Mouse (Mus musculus): ENCODE data around the gene Zfp827.

The Zfp827 gene

GRCm38 (mm10) chr8:79027977-79028487 lies at the start of gene Zfp827:
Zfp827 (plus strand) TSS chr8:79028437.
- peak; percentile 88 for DNase-seq (ENCODE audit: low spot score)

GRCm38 (mm10) chr8:79004341-79004740 lies 23.9 kb upstream of the Zfp827 start:
- DNase-seq (ENCODE audit: low spot score): no peak

DNA sequence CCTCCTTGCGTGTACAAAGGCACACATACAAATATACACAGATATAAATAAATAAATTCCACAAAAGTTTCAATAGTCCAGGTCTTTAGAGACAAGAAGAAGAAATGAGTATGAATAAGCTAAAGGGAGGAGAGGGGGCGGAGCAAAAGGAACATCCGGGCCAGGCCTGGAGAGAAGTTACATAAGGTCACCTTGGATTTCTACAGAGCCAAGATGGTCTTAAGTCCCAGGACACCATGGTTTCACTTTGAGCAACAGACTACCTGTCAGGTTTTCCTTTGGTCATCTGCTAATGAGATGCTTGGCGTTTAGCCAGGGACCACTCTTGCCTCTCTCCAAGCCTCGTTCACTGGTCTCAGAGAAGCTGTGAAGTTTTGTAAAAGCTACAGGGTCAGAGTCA lies 13.2 kb upstream of the Zfp827 start:
- no peak for DNase-seq (ENCODE audit: low spot score)

DNA sequence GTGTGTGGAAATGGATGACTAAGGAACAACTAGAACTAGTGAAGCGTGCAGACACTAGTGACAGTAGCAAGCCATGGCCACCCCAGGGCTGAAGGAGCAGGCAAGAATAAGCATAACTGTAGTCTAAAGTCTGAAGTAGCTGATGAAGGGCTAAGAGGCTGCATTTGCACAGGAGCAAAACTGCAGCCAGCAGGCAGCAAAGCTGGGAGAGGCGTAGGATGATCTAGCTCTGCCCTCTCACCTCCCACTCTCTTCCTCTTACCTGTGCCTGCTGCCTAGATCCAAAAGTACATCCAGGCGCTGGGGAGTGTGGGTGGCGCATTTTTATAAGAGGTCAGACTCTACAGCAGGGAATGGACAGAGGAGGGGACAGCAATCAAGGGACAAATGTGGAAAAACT lies 12.2 kb upstream of the Zfp827 start:
- no peak for DNase-seq (ENCODE audit: low spot score)

GRCm38 (mm10) chr8:79016583-79016982 lies 11.7 kb upstream of the Zfp827 start:
- no peak for DNase-seq (ENCODE audit: low spot score)

- no peak for DNase-seq (ENCODE audit: low spot score)
Observed at GRCm38 (mm10) chr8:79023922-79024321, 4.3 kb upstream of the Zfp827 start.

- DNase-seq (ENCODE audit: low spot score): no peak
Observed at GRCm38 (mm10) chr8:79027319-79027718, 918 bp upstream of the Zfp827 start.

- peak; percentile 49 for DNase-seq (ENCODE audit: low spot score)
Observed at GRCm38 (mm10) chr8:79028541-79029395, 531 bp downstream of the Zfp827 start.

GRCm38 (mm10) chr8:79029396-79030325 lies 1.4 kb downstream of the Zfp827 start:
- DNase-seq (ENCODE audit: low spot score): peak; percentile 75

GRCm38 (mm10) chr8:79030326-79031265 lies 2.4 kb downstream of the Zfp827 start:
- DNase-seq (ENCODE audit: low spot score): peak; percentile 64

DNA sequence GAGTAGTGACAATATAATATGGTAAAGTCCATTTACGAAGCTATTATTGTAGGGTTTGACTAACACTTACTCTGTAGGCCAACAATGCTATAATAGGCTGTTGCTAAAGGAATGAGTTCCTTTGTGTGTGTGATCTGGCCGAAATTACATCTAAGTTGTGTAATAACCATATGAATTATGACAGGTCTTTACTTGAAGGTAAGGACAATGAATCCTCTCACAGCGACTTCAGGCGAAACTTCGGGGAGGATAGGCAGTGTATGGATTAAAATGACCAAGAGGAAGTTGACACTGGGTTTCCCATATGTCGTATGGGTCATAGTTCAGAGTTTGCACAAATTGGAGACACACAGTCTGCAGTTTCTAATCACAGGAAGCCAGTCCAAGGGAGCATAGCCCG lies 9.3 kb downstream of the Zfp827 start:
- DNase-seq (ENCODE audit: low spot score): no peak

DNA sequence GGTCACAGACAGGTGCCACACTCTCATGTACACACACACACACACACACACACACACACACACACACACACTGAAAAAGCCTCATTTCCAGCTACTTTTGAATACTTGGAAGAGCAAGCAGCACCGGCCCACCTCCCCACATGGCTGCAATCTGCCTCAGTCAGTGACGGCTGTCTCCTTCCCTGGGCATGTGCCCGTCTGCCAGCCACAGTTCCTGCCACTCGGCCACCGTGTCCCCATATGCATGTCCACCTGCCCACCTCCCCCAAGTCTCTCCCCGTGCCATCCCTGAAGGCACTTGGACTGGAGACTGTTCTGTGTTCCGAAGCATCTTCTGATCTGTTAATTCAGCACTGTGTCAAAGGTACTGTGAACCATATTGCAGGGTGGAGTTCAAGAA lies 9.8 kb downstream of the Zfp827 start:
- DNase-seq (ENCODE audit: low spot score): no peak

DNA sequence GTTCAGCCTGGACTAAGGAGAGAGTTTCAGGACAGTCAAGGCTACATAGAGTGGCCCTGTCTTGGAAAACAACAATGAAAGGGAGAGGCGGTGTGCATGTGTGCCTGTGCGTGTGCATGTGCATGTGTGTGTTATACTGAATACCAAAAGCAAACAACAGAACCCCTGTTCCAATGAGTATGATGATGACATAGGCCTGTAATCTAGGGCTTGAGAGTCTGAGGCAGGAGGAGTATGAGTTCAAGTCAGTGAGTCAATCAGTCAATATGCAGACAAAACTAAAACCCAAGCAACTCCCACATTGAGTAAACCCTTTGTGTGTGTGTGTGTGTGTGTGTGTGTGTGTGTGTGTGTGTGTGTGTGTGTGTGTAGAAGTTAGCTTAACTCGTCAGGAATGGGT lies 13.2 kb downstream of the Zfp827 start:
- peak; percentile 30 for DNase-seq (ENCODE audit: low spot score)

DNA sequence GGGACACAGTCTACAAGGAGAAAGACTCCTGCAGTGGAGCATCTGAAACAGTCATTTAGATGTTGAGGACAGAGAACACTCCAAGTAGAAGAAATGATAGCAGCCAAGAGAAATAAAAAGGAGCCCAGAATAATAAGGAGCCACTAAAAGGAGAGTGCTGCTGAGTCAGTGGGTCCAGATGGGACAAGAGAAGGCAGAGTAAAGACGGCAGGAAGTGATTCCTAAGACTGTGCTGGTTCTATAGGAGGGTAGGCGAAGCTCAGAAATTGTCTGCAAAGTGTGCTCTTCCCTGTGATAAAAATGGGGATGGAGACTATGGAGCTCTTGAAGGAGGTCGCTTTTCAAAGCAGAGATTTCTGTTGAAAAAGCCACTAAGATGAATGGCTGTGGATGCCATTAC lies 14.0 kb downstream of the Zfp827 start:
- no peak for DNase-seq (ENCODE audit: low spot score)

- DNase-seq (ENCODE audit: low spot score): no peak
Observed at GRCm38 (mm10) chr8:79044673-79045072, 16.4 kb downstream of the Zfp827 start.

GRCm38 (mm10) chr8:79046659-79047058 lies 18.4 kb downstream of the Zfp827 start:
- no peak for DNase-seq (ENCODE audit: low spot score)

DNA sequence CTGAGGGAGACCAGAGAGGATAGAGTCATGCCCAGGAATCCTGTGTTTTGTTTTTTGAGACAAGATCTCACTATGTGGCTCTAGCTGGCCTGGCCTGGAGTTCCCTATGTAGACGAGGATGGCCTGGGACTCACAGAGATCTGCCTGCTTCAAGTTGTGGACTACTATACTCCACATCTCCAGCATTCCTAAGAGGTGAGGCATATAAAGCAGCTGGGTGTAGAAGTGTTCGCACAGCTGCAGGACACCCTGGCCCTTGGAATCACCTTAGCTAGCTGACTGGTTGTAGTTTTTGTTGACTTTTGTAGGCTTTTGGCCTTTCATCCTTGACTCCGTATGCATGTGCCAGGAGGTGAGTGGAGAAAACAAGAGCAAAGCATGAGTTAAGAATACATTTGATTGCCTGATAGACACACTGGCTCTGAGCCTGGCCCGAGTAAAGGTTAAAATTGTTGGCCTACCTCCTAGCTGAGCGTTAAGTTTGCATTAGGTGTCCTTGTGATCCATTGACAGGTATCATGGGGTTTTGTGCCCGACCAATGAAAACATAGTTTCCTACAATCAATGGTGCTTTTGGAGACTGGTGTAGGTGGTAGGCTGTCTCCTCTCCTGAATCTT lies 20.3 kb downstream of the Zfp827 start:
- no peak for DNase-seq (ENCODE audit: low spot score)

DNA sequence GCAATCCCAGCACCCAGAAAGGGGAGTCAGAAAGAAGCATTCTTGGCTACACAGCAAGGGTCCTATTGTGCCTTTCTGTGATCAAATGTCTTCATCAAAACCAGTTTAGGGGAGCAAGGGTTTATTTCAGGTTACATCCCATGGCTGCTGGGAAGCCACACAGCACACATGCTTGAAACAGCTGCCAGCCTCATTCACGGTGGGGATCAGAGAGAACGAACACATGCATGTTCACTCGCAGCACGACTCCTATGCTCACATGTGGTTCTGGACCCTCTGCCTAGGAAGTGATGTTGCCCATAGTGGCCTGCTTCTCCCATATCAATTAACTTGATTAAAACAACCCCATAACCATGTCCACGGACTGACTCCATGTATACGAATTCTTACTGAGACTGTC lies 26.0 kb downstream of the Zfp827 start:
- no peak for DNase-seq (ENCODE audit: low spot score)

DNA sequence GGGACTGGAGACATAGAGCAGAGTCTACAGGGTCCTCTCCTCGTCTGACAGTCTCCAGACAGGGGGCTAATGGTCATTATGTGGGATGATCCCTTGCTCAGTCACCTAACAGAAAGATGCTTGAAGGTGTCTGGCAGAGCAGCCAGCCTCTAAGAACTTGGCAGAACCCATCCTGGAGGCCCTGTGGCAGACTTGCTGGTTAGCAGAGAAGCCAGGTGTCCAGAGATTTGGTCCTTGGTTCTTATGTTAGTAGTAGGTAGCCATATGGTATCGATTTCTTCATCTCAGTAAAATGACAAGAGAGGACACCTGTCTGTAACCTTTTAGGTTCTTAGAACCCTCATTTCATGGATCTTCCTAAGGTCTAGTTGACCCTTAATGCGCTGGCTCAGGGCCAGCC lies 28.9 kb downstream of the Zfp827 start:
- no peak for DNase-seq (ENCODE audit: low spot score)

DNA sequence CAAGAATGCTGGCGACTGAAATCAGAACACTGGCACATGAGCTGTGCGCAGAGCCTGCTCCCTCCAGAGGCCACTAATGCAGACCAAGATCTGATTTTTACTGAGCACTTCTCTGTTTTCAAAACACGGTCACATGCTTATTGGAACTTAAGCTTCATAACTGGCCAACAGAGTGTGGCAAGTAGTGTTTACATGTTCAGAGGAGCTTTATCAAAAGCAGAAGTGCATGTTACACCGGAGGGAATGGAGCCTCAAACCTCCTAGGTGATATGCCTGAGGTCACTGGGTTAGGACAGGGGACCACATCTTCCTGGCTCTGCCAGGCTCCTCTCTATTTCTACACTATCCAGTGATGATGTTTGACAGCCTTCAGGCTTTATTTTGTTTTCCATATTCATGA lies 31.1 kb downstream of the Zfp827 start:
- DNase-seq (ENCODE audit: low spot score): no peak

- no peak for DNase-seq (ENCODE audit: low spot score)
Observed at GRCm38 (mm10) chr8:79060013-79060609, 31.9 kb downstream of the Zfp827 start.

All from MN1 (cell line).